Mouse (Mus musculus) left cerebral cortex, postnatal 36 days (tissue): ENCODE data around the gene Minpp1. TPM values are rescaled to one million over a fixed set of nuclear protein-coding genes. Genes with fewer than 3 reads are reported as not detected.
A peak's percentile ranks its signal among the peaks of the same experiment; 100 is the strongest.

Source experiments
- DNase-seq, 2 experiments: peaks; one replicate each; pipeline ENCODE4 v3.0.0; 2021 to 2022; ENCODE audit warnings: low spot score in 2 of 2, mixed read lengths in 1 of 2
- intact Hi-C: fragments of 180-260 bp; cut with DNase I; formaldehyde crosslinking; loops from one replicate; pipeline ENCODE4 v1.15.1; 2025
- total RNA-seq, 2 experiments: library from RNA; stranded (reverse); gene quantifications; 2 replicates each; pipeline ENCODE4 v1.2.3; 2021

The Minpp1 gene
- total RNA-seq, 2 experiments from 2014 or later = 68.4 to 73.9 TPM

- DNase-seq = no peak
- intact Hi-C loops = no loop called here
These were observed 36.7 kb downstream of the Minpp1 start for GRCm38 (mm10) chr19:32522247-32522646.

- DNase-seq = no peak
- intact Hi-C loops = no loop called here
These were observed 37.3 kb downstream of the Minpp1 start for GRCm38 (mm10) chr19:32522753-32523307.

- intact Hi-C loops = no loop called here
- no peak for DNase-seq
These were observed 38.4 kb downstream of the Minpp1 start for GRCm38 (mm10) chr19:32523769-32524515.

- DNase-seq = no peak
- intact Hi-C loops = no loop called here
These were observed 38.9 kb downstream of the Minpp1 start for GRCm38 (mm10) chr19:32524516-32524860.

GRCm38 (mm10) chr19:32527139-32527538, 41.6 kb downstream of the Minpp1 start:
- intact Hi-C loops = no loop called here
- no peak for DNase-seq

GRCm38 (mm10) chr19:32528723-32529122, 43.2 kb downstream of the Minpp1 start:
- no peak for DNase-seq
- intact Hi-C loops = no loop called here

GRCm38 (mm10) chr19:32529252-32529942, 43.8 kb downstream of the Minpp1 start:
- no peak for DNase-seq
- intact Hi-C loops = no loop called here

- DNase-seq = peak; percentile 41 to 57
- intact Hi-C loops = no loop called here
These were observed 44.7 kb downstream of the Minpp1 start for GRCm38 (mm10) chr19:32530296-32530695.

- no peak for DNase-seq
- intact Hi-C loops = no loop called here
These were observed 46.8 kb downstream of the Minpp1 start for GRCm38 (mm10) chr19:32532331-32532730.

- intact Hi-C loops = no loop called here
- no peak for DNase-seq
These were observed 47.4 kb downstream of the Minpp1 start for GRCm38 (mm10) chr19:32532737-32533505.

GRCm38 (mm10) chr19:32534887-32535286, 49.3 kb downstream of the Minpp1 start:
- DNase-seq = no peak
- intact Hi-C loops = no loop called here

- intact Hi-C loops = no loop called here
- DNase-seq = no peak
These were observed 57.4 kb downstream of the Minpp1 start for GRCm38 (mm10) chr19:32542784-32543490.

GRCm38 (mm10) chr19:32547396-32547795, 61.8 kb downstream of the Minpp1 start:
- DNase-seq = no peak
- intact Hi-C loops = no loop called here

- intact Hi-C loops = no loop called here
- DNase-seq = no peak
These were observed 62.6 kb downstream of the Minpp1 start for GRCm38 (mm10) chr19:32548202-32548601.

- intact Hi-C loops = no loop called here
- DNase-seq = no peak
These were observed 64.9 kb downstream of the Minpp1 start for GRCm38 (mm10) chr19:32550446-32550845.

GRCm38 (mm10) chr19:32551442-32551841, 65.9 kb downstream of the Minpp1 start:
- no peak for DNase-seq
- intact Hi-C loops = no loop called here

GRCm38 (mm10) chr19:32552106-32552505, 66.5 kb downstream of the Minpp1 start:
- intact Hi-C loops = no loop called here
- DNase-seq = no peak

- intact Hi-C loops = no loop called here
- DNase-seq = no peak
These were observed 67.7 kb downstream of the Minpp1 start for GRCm38 (mm10) chr19:32553310-32553709.

- no peak for DNase-seq
These were observed 69.7 kb downstream of the Minpp1 start for GRCm38 (mm10) chr19:32555257-32555656.

More at GRCm38 (mm10) chr19:32555257-32555656, 69.7 kb downstream of the Minpp1 start:
- intact Hi-C loops = no loop called here
